Mouse (Mus musculus): Measurements from ENCODE around the gene Il1rap.

DNA sequence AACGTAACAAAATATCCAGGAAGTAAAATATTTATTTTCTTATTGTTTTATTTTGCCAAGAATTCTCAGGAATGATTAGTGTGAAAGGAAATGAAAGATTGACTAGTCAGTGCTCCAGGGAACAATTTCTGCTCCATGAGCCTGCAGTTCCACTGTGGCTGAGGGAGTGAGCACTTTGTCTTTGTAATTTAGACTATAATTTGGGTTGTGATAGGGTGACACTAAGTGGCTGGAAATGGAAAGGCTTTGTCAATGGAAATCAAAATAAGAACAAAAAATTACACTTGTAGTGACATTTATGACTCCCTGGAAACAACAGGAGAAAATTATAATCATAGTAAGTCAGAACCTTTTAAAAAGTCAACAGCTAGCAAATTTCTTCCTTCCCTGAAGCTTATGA is 49.2 kb upstream of the Il1rap start:
- TF ChIP-seq CTCF (IDR thresholded peaks at IDR 0.05; ENCODE audit: insufficient read depth, low read depth, low read length) (no peak), POLR2A (IDR thresholded peaks at IDR 0.05; ENCODE audit: insufficient read depth, low read depth, low read length) (no peak)

Data from olfactory bulb, adult 2 months (tissue).